Mouse (Mus musculus) C2C12 (cell line): ENCODE measurements at regions not wholly inside any gene's neighbourhood (a gene's known extent, or its start where the extent isn't known, plus 50 kb on each side); places are given as distances from the start of the nearest gene placed in this dataset.

Source experiments
- CTCF ChIP-seq: IDR thresholded peaks from one replicate; pipeline ENCODE4 v1.5.1; 2011; ENCODE audit not compliant: control insufficient read depth, insufficient read depth, insufficient read length
- USF1 ChIP-seq: IDR thresholded peaks from one replicate; pipeline ENCODE4 v1.6.1; 2011; ENCODE audit warnings: low read depth, mild to moderate bottlenecking, control low read depth, moderate library complexity

- TF ChIP-seq CTCF (no peak), USF1 (no peak)
Measured at GRCm38 (mm10) chr4:89064401-89064800, 72.5 kb upstream of the Mtap start.
